Mouse (Mus musculus): ENCODE results near the gene Tnfsf15. TPM values are rescaled to one million over a fixed set of nuclear protein-coding genes. Genes with fewer than 3 reads are reported as not detected.
A peak's percentile ranks its signal among the peaks of the same experiment; 100 is the strongest.

Tnfsf15 gene
- total RNA-seq, 2 experiments from 2014 or later = not detected

DNA sequence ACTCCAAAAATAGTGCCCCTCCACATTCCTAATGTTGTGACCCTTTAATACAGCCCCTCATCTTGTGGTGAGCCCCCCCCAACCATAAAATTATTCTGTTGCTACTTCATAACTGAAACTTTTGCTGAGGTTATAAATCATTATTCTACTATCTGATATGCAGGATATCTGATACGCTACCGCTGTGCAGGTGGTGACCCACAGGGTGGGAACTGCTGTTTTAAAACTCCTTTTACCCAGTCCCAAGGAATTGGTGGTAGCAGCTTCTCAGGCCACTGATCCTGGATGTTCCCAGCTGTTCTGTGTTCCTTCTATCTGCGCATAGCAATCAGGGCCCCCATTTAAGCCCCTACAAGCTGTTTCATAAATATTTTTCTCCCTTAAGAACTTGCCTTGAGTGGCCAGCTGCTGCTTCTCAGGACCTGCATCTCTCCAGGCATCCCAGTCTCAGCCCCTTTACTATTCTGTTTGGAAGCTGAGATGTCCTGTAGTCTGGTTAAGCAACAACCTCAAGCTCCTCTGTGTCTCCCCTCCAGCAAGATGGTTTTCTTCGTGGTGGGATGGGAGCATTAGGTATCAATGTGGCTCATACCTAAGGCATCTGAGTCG lies 2.0 kb downstream of the Tnfsf15 start:
- no peak for DNase-seq (ENCODE audit: low spot score)

- no peak for DNase-seq (ENCODE audit: low spot score)
Measured at GRCm38 (mm10) chr4:63742101-63742500, 2.8 kb downstream of the Tnfsf15 start.

DNA sequence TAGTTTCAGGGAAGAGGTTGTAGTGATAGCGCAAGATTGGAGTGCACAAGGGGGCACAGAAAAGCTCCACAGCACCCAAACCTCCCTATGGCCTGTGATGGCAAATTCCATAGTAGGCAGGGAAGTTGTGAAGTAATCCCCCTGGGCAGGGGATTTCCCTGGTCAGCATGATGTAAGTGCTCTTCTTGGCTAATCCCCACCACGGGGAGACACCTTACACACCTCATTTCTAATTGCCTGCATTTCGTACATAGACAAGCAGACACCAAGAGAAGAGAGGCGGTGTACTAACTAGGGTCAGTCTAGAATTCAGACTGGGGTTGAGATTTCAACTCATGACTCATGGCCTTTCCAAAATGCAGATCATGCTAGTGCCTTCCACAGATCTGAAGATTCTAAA lies 4.2 kb downstream of the Tnfsf15 start:
- no peak for DNase-seq (ENCODE audit: low spot score)

DNA sequence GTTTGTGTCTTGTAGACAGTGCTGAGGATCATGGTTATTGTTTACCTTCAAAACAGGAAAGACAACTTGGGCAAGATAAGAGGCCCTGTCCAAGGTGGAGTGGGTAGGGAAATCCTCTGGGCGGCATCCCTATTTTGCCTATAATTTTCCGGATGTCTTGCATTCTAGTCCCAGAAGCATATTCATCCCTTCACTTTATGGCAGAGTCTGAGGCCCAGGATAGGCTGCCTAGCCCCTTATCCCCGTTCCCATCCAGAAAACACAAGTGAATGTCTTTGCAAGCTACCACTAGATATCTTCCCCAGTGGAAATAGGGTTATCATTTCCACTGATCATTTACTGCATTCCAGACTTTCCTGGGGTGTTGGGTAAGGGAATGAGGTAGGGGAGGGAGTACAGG lies 4.9 kb downstream of the Tnfsf15 start:
- no peak for DNase-seq (ENCODE audit: low spot score)

DNA sequence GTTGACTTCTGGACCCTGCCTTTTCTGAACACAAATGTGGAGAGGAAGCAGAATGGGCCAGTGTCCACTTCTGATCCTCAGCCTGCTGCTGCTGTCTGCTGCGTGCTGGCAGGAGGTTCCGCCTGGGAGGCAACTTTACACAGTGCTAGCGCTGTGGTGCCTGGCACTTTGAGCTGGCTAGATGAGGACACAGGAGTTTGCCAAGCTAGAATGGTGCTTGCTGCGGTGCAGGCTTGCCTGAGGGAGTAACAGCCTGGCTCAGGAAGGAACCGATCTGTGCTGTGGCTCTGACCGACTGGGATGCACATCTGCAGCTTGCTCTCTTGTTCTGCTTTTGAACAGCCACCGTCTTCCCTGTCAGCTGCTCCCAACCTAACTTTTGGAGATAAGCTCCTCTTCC lies 5.4 kb downstream of the Tnfsf15 start:
- no peak for DNase-seq (ENCODE audit: low spot score)

DNA sequence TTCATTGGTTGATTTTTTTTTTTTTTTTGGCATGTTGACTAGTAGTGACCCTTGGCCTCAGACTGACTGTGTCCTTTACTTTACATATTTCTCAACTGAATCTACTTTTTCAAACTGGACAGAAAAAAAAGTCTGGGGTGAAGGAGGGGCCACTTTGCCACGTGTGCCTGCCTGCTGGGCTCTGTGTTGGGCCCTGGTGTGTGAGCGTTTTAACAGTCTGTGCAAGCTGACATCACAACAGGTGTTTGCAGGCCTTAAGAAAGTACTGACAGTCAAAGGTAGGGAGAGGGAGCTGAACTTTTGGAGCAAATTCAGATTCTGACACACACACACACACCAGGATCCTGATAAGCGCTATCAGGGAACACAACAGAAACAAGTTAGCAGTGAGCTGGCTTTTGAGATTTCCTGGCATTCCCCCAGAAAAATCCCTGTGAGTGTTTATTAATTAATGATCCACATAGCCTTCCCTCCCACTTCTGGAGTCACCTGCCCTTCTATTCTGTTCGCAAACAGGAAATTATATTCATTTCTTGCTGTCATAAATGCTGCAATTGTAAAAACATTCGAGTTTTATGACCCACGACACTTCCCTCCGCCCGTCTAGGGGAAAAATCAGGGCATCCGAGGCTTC lies 6.4 kb downstream of the Tnfsf15 start:
- no peak for DNase-seq (ENCODE audit: low spot score)

- DNase-seq (ENCODE audit: low spot score) = no peak
Measured at GRCm38 (mm10) chr4:63731299-63731698, 13.6 kb downstream of the Tnfsf15 start.

- DNase-seq (ENCODE audit: low spot score) = no peak
Measured at GRCm38 (mm10) chr4:63726727-63727126, 18.2 kb downstream of the Tnfsf15 start.

- DNase-seq (ENCODE audit: low spot score) = no peak
Measured at GRCm38 (mm10) chr4:63725981-63726380, 18.9 kb downstream of the Tnfsf15 start.

- peak; percentile 12 for DNase-seq (ENCODE audit: low spot score)
Measured at GRCm38 (mm10) chr4:63717922-63718643, 26.8 kb downstream of the Tnfsf15 start.

- no peak for DNase-seq (ENCODE audit: low spot score)
Measured at GRCm38 (mm10) chr4:63711886-63712285, 33.0 kb downstream of the Tnfsf15 start.

DNA sequence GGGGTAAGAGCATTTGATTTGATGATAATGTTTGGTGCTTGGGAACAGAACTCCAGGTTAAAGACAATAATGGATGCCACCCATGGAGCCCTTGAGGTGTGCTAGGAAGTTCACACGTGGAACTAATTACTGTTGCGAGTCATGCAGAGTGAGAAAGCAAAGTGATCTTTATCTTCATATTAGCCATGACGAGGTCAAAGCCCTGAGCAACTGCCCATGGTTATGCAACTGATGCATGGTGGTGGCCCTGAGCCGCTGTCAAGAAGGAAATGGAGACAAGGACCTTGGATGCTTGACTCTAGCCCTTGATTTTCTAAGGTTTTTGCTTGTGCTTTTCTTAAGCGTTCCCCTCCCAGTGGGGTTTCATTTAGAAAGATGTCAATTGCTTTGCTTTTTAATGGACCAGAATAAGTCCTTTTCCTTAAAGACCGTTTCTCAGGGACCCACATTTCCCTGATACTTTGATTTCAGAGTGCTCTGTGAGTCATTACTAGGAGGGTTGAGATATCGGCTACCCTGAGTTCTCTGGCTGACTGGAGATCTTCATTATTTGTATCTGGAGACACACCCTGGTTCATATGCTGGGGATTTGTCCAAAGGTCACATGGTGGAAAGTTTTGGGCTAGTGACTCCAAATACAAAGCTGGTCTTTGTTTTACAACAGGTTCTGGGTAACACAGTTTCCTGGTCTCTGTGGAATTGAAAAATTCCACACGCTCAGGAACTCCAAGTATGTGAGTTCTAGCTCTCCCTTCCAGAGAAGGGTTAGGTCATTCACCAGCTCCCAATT lies 34.3 kb downstream of the Tnfsf15 start:
- no peak for DNase-seq (ENCODE audit: low spot score)

DNA sequence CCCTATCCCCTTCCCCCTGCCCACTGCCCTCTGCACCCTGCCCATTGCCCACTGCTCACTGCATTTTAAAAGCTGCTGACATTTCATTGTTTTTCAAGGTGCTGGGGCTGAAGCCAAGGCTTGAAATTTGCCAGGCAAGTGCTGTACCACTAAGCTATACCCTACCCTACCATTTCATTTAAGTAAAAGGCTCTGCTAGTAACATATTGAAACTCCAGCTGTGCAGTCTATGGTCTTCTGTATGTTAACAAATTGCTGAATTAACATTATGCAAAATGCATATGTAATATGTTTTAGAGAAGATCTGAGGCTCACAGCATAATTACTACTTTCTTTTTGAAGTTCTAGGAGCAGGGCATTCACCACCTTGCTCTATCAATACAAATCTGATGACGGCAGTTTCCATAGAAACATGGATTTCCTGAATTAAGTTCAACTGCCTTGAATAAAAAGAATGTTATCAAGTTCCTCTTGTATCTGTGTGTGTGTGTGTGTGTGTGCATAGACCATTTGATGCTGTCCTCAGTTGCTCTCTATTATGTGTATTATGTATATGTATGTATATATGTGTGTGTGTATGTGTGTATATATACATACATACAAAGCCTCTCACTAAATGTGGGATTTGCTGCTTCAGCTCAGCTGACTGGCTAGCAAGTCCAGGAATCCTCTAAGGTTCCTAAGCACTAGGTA lies 38.5 kb downstream of the Tnfsf15 start:
- DNase-seq (ENCODE audit: low spot score) = no peak

DNA sequence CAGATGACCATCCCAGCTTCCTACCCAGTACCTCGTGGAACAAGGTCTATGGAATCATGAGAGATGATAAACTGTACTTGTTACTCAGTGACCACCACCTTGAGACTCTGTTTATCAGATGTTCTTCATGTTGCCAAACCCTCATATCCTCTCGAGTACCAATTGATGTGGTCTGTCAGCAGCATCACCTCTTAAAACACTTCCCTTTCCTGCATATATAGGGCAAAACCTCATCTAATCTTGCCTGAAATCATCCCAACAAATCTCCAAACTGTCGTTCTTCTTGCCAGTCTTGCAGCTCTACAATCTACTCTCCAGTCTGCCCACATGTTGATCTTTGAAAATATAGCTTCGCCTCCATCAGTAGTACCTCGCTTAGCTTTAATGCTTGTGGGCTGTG lies 40.7 kb downstream of the Tnfsf15 start:
- DNase-seq (ENCODE audit: low spot score) = no peak

GRCm38 (mm10) chr4:63703686-63704085 lies 41.2 kb downstream of the Tnfsf15 start:
- DNase-seq (ENCODE audit: low spot score) = no peak

DNA sequence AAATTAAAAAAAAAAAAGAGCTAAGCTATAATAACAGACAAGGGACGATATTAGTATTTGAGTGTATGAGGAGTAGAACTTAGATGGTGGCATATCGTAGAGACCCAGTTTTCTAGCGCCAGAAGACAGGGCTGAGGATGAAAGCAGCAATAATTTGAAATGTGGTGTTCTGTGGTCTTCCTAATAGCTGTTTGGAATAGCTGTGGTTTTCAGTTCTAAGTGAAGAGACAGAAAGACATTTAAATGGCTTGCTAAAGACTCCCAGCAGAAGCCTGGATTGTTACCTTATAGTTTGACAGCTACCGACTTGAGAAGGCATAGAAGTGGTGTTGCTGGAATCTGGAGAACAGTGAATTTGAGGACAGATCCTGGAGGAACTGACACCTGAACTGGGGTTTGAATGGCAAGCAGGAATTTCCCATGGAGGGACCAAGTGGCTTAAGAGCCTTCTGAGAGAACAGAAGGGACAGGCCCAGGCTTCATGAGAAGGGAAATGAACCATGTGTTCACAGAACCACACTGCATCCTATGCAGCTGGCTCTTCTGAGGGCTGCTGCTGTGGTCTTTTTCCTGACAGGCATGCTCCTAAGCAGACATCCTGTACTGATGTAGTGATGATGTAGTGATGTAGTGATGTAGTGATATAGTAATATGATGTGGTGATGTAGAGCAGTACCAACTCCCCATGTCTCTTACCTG lies 42.8 kb downstream of the Tnfsf15 start:
- DNase-seq (ENCODE audit: low spot score) = no peak

- no peak for DNase-seq (ENCODE audit: low spot score)
Measured at GRCm38 (mm10) chr4:63699749-63700148, 45.2 kb downstream of the Tnfsf15 start.

DNA sequence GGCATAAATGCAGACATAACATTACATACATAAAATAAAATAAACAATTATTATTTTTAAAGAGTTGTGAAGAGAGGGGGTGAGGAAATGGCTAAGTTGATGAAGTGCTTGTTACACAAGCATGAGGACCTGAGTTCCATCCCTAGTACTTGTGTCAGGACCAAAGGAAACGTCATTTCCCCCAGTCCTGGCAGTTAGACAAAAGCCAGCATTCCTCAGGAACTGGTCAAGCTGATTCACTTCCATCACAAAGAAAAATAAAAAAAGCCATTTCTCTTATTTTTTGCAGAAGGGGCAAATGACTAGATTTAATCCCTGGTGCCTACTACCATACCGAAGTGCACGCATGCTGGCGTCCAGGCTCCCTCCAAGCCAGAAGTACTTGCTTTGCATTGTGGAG lies 48.0 kb downstream of the Tnfsf15 start:
- DNase-seq (ENCODE audit: low spot score) = no peak

DNA sequence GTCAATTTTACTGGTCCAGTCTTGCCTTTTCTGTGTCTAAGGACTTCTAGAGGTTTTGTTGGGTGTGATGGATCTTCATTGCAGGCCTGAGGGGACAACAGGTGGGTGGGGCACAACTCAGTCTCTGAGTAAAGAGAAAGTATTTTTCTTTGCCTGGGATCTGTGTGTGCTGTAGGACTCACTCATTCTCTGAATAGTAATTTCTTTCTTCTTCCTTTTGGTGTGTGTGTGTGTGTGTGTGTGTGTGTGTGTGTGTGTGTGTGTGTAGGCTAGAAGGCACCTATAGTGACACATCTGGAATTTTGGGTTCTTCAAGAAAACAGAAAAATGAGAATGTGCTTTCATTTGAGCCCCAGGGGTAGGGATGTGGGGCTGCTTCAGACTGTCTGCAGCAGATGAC lies 52.6 kb downstream of the Tnfsf15 start:
- no peak for DNase-seq (ENCODE audit: low spot score)

DNA sequence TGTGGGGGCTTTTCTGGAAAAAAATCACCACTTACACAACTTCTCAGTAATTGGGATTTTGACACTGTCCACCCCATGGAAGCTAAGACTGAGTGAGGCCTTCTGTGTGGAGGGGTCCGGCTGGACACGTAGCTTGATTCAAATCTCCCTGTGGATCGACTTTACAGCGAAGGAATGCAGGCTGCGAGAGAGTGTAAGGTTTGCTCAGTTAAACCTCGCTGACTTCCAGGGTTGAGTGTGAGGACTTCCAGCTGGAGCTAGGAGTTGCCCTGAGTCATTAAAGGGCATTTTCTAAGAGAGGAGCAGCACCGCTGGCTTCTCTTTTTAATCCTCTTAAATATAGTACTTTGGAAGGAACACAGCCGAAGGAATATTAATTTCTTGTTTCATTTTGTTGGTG lies 57.5 kb downstream of the Tnfsf15 start:
- no peak for DNase-seq (ENCODE audit: low spot score)

DNA sequence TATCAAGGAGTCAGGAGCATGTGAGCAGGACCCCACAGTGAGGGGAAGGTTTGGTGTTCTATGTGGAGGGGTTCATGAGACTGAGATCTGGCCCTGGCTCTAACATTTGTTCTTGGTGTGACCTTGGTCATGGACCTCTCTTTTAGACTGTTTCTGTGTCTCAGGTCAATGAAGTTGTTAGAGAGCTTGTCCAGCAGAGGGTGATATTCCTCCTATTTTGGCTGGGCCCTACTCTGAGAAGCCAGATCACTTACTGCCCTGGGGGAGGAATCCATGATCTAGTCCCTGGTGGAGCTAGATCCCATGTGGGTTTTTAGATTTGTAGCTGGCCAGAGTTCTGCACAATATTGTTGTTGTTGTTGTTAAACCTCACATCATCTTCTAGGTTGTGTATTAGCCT lies 58.8 kb downstream of the Tnfsf15 start:
- DNase-seq (ENCODE audit: low spot score) = peak; percentile 32
